ENCODE assay signal across 8 mouse cellular contexts in genomic region chr14:79535318-79535717, GRCm38 (mm10). TPM values are rescaled to one million over a fixed set of nuclear protein-coding genes. Genes with fewer than 3 reads are reported as not detected.
A peak's percentile ranks its signal among the peaks of the same experiment; 100 is the strongest.
DNase-seq lines count a peak whose midpoint lies in the region; ATAC-seq and TF ChIP-seq lines count a peak whose summit lies in the region.

No protein-coding gene starts in this region.

- H3K27ac ChIP-seq in limb, embryonic 12.5 days = peak overlapping the region; percentile 35; the same call in 1 of the 2 replicates
- no peak overlapping the region for H3K27ac ChIP-seq in limb, embryonic 10.5 days
- H3K27ac ChIP-seq in lung, embryonic 14.5 days (ENCODE audit: low read depth) = peak overlapping the region; percentile 67
- peak overlapping the region; percentile 55; the same call in 1 of the 2 replicates for H3K27ac ChIP-seq in stomach, embryonic 16.5 days (ENCODE audit: low read length)

- no peaks in the 10 kb centered on the region for H3K36me3 ChIP-seq in limb, embryonic 12.5 days
- no peaks in the 10 kb centered on the region for H3K36me3 ChIP-seq in limb, embryonic 10.5 days
- no peaks in the 10 kb centered on the region for H3K36me3 ChIP-seq in lung, embryonic 14.5 days (ENCODE audit: insufficient read depth)
- no peaks in the 10 kb centered on the region for H3K36me3 ChIP-seq in stomach, embryonic 16.5 days (ENCODE audit: control insufficient read depth, insufficient read depth, low read length)

- H3K9ac ChIP-seq in limb, embryonic 12.5 days (replicated peaks) = no peak overlapping the region
- H3K9ac ChIP-seq in lung, embryonic 14.5 days = peak overlapping the region; percentile 5; the same call in 1 of the 2 replicates
- no peak overlapping the region for H3K9ac ChIP-seq in stomach, embryonic 16.5 days (ENCODE audit: low read length)

- no peaks in the 10 kb centered on the region for H3K4me1 ChIP-seq in limb, embryonic 12.5 days (replicated peaks)
- H3K4me1 ChIP-seq in limb, embryonic 10.5 days = no peaks in the 10 kb centered on the region
- peaks cover 8% of the 10 kb centered on the region; the same call in 1 of the 2 replicates for H3K4me1 ChIP-seq in lung, embryonic 14.5 days (ENCODE audit: insufficient read depth)
- peaks cover 4% of the 10 kb centered on the region for H3K4me1 ChIP-seq in stomach, embryonic 16.5 days (ENCODE audit: control insufficient read depth, insufficient read depth, low read length)

- no peak for TF ChIP-seq CTCF in lung, embryonic 14.5 days (IDR thresholded peaks at IDR 0.05; ENCODE audit: low read depth)

- 78% methylated on average over 10 of the region's 10 CpGs for WGBS in limb, embryonic 12.5 days
- 82% methylated on average over 10 of the region's 10 CpGs for WGBS in limb, embryonic 10.5 days
- WGBS in lung, embryonic 14.5 days = 44% methylated on average over 10 of the region's 10 CpGs
- 69% methylated on average over 10 of the region's 10 CpGs for WGBS in stomach, embryonic 16.5 days

- no peak for ATAC-seq in limb, embryonic 12.5 days (ENCODE audit: insufficient number of reproducible peaks, insufficient read depth, low FRiP score, low TSS enrichment, low read depth)
- ATAC-seq in lung, embryonic 14.5 days (ENCODE audit: insufficient read depth) = peak; percentile 47; the same call in 1 of the 2 replicates
- no peak for ATAC-seq in stomach, embryonic 16.5 days (ENCODE audit: insufficient read depth, low FRiP score)

- H3K27me3 ChIP-seq in limb, embryonic 12.5 days = no peaks in the 10 kb centered on the region
- H3K27me3 ChIP-seq in limb, embryonic 10.5 days (ENCODE audit: low read depth, poor library complexity, severe bottlenecking) = no peaks in the 10 kb centered on the region
- no peaks in the 10 kb centered on the region for H3K27me3 ChIP-seq in lung, embryonic 14.5 days (ENCODE audit: insufficient read depth, low read length)
- no peaks in the 10 kb centered on the region for H3K27me3 ChIP-seq in stomach, embryonic 16.5 days (ENCODE audit: control insufficient read depth, insufficient read depth, low read length)

- no peak overlapping the region for H3K4me3 ChIP-seq in limb, embryonic 12.5 days (replicated peaks)
- no peak overlapping the region for H3K4me3 ChIP-seq in limb, embryonic 10.5 days
- H3K4me3 ChIP-seq in lung, embryonic 14.5 days (ENCODE audit: low read depth, low read length) = no peak overlapping the region
- no peak overlapping the region for H3K4me3 ChIP-seq in stomach, embryonic 16.5 days (replicated peaks; ENCODE audit: low read length)

- no peak for DNase-seq in limb, embryonic 10.5 days (ENCODE audit: low spot score)
- DNase-seq in heart, postnatal 10 days = peak; percentile 57 to 66
- peak; percentile 67 for DNase-seq in lung, embryonic 14.5 days
- no peak for DNase-seq in left cerebral cortex, adult 9 months (ENCODE audit: low spot score in 2 of 2)
- DNase-seq in gastrocnemius, postnatal 10 days = no peak
- DNase-seq in urinary bladder, postnatal 4 days (ENCODE audit: low spot score in 2 of 2) = no peak

- intact Hi-C loops in heart, postnatal 10 days (cut with DNase I) = loop anchor here (10.0 kb wide), 1 partner anchor 51 kb away; the partner anchor contains the start of genes Elf1 and Wbp4

- H3K4me2 ChIP-seq in limb, embryonic 12.5 days = no peak overlapping the region
- H3K4me2 ChIP-seq in lung, embryonic 14.5 days = peak overlapping the region; percentile 44
- no peak overlapping the region for H3K4me2 ChIP-seq in stomach, embryonic 16.5 days (ENCODE audit: low read depth, low read length)

- no peaks in the 10 kb centered on the region for H3K9me3 ChIP-seq in limb, embryonic 12.5 days
- no peaks in the 10 kb centered on the region for H3K9me3 ChIP-seq in limb, embryonic 10.5 days (replicated peaks)
- H3K9me3 ChIP-seq in lung, embryonic 14.5 days (ENCODE audit: low read depth, low read length) = no peaks in the 10 kb centered on the region
- no peaks in the 10 kb centered on the region for H3K9me3 ChIP-seq in stomach, embryonic 16.5 days (replicated peaks; ENCODE audit: control insufficient read depth, low read length)

RNA-seq across cellular contexts. Expression of gene Sugt1, which starts 52.2 kb away (rescaled TPM):
- polyA plus RNA-seq in limb, embryonic 12.5 days (2016; fragmentation: Nextera tagmentation; extraction: Ambion mirVana) = 142 and 143 TPM in 2 replicates
- polyA plus RNA-seq in limb, embryonic 10.5 days (2016; fragmentation: Nextera tagmentation; extraction: Ambion mirVana) = 147 and 148 TPM in 2 replicates
- 10 to 100 TPM; 83.3 to 89.9 TPM for total RNA-seq in heart, postnatal 10 days (2021)
- 128 and 129 TPM in 2 replicates for polyA plus RNA-seq in lung, embryonic 14.5 days (2014; fragmentation: Nextera tagmentation; extraction: Ambion mirVana)
- polyA plus RNA-seq in stomach, embryonic 16.5 days (2015; fragmentation: Nextera tagmentation; extraction: Ambion mirVana) = 95.9 and 102 TPM in 2 replicates
- total RNA-seq in gastrocnemius, postnatal 10 days (2021) = 10 to 100 TPM; 66.2 to 71.1 TPM

RNA-seq across cellular contexts. Expression of gene Wbp4, which starts 54.0 kb away (rescaled TPM):
- polyA plus RNA-seq in limb, embryonic 12.5 days (2016; fragmentation: Nextera tagmentation; extraction: Ambion mirVana) = 48.6 and 53.2 TPM in 2 replicates
- polyA plus RNA-seq in limb, embryonic 10.5 days (2016; fragmentation: Nextera tagmentation; extraction: Ambion mirVana) = 39.2 and 41.0 TPM in 2 replicates
- 10 to 100 TPM; 22.8 to 24.8 TPM for total RNA-seq in heart, postnatal 10 days (2021)
- 44.3 and 46.1 TPM in 2 replicates for polyA plus RNA-seq in lung, embryonic 14.5 days (2014; fragmentation: Nextera tagmentation; extraction: Ambion mirVana)
- 32.4 and 36.4 TPM in 2 replicates for polyA plus RNA-seq in stomach, embryonic 16.5 days (2015; fragmentation: Nextera tagmentation; extraction: Ambion mirVana)
- 10 to 100 TPM; 25.1 to 26.9 TPM for total RNA-seq in gastrocnemius, postnatal 10 days (2021)

RNA-seq across cellular contexts. Expression of gene Elf1, which starts 54.3 kb away (rescaled TPM):
- polyA plus RNA-seq in limb, embryonic 12.5 days (2016; fragmentation: Nextera tagmentation; extraction: Ambion mirVana) = 8.8 and 10.2 TPM in 2 replicates
- polyA plus RNA-seq in limb, embryonic 10.5 days (2016; fragmentation: Nextera tagmentation; extraction: Ambion mirVana) = 3.6 and 5.8 TPM in 2 replicates
- total RNA-seq in heart, postnatal 10 days (2021) = 10 to 100 TPM; 21.3 to 23.3 TPM
- polyA plus RNA-seq in lung, embryonic 14.5 days (2014; fragmentation: Nextera tagmentation; extraction: Ambion mirVana) = 19.2 and 20.2 TPM in 2 replicates
- polyA plus RNA-seq in stomach, embryonic 16.5 days (2015; fragmentation: Nextera tagmentation; extraction: Ambion mirVana) = 18.0 and 19.2 TPM in 2 replicates
- total RNA-seq in gastrocnemius, postnatal 10 days (2021) = 10 to 100 TPM in 1 of 2 experiments, 1 to 10 TPM in 1; 8.7 to 11.3 TPM

Comparison
In these comparisons a context has a peak if more than half of its experiments do, and no peak if none do; other contexts are left out.
1. DNase-seq: peak in heart, postnatal 10 days (2 of 2) and lung, embryonic 14.5 days (single experiment); none in limb, embryonic 10.5 days (single experiment), left cerebral cortex, adult 9 months (0 of 2), gastrocnemius, postnatal 10 days (single experiment) and urinary bladder, postnatal 4 days (0 of 2).